In the genomic region with DNA sequence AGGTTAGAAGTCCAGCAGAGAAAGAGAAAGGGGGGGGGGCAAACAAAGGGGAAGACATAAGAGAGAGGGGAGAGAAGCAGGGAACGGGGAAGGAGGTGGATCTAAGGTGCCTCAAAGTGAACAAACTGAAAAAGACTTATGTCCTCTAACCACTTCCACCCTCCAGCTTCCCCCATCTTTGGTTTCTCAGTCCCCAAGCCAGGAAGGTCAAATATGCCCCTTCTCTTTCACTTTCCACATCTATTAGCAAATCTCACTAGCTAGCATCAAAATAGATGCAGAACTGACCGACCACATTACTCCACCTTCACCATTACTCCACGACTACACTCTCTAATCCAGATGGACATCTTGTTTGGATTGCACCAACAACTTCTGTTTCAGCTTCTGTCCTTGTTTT, we compare ENCODE assay signal across 30 mouse cellular contexts. TPM values are rescaled to one million over a fixed set of nuclear protein-coding genes. Genes with fewer than 3 reads are reported as not detected.
A peak's percentile ranks its signal among the peaks of the same experiment; 100 is the strongest.
DNase-seq lines count a peak whose midpoint lies in the region; ATAC-seq lines count a peak whose summit lies in the region.
"Had no signal": no experiment of that assay in that cellular context is flagged by ENCODE, and none has a peak within 500 bp of the region (broad histone marks: within the 10 kb centered on the region; RNA-seq: fewer than 3 reads in every experiment).

No protein-coding gene starts in this region.

- no peak for DNase-seq in heart, postnatal 25 days (ENCODE audit: low spot score)
- no peak for DNase-seq in heart, postnatal 10 days
- DNase-seq in 416B (ENCODE audit: low read depth) = peak; percentile 54
- DNase-seq in adrenal gland, postnatal 4 days (ENCODE audit: low spot score in 2 of 2) = no peak
- DNase-seq in right cerebral cortex, adult 18-20 months = no peak
- DNase-seq: adrenal gland, postnatal 36 days; B cell, adult 2 months; cerebellum, adult 2 months; cerebellum, postnatal 14 days; forebrain, postnatal 0 days; gastrocnemius, postnatal 10 days; kidney, postnatal 25 days; lung, postnatal 36 days; right cerebral cortex, postnatal 14 days; thymus, postnatal 4 days had no signal

- intact Hi-C loops in heart, postnatal 25 days (cut with DNase I) = loop anchor here (2.0 kb wide), 1 partner anchor 14 kb away; no protein-coding TSS in a partner anchor
- intact Hi-C loops in heart, postnatal 10 days (cut with DNase I) = loop anchor here (2.0 kb wide), 1 partner anchor 18 kb away; no protein-coding TSS in a partner anchor

- peaks cover 44% of the 10 kb centered on the region for H3K4me1 ChIP-seq in heart, embryonic 11.5 days (ENCODE audit: control insufficient read depth, insufficient read depth, low read length)
- peaks cover 53% of the 10 kb centered on the region for H3K4me1 ChIP-seq in heart, embryonic 16.5 days (ENCODE audit: control insufficient read depth, insufficient read depth, low read length)
- H3K4me1 ChIP-seq: embryonic facial prominence, embryonic 10.5 days; embryonic facial prominence, embryonic 15.5 days; forebrain, embryonic 12.5 days; midbrain, embryonic 13.5 days had no signal

- no peaks in the 10 kb centered on the region for H3K27me3 ChIP-seq in heart, embryonic 11.5 days (ENCODE audit: control insufficient read depth, insufficient read depth, low read length)
- no peaks in the 10 kb centered on the region for H3K27me3 ChIP-seq in heart, embryonic 16.5 days (ENCODE audit: control insufficient read depth, insufficient read depth, low read length)
- H3K27me3 ChIP-seq: embryonic facial prominence, embryonic 15.5 days; forebrain, embryonic 12.5 days; limb, embryonic 15.5 days; midbrain, embryonic 13.5 days had no signal

- ATAC-seq in heart, embryonic 11.5 days (replicated peaks; ENCODE audit: insufficient number of reproducible peaks, low FRiP score, low TSS enrichment) = no peak
- ATAC-seq in heart, embryonic 16.5 days (replicated peaks; ENCODE audit: extremely low read depth, insufficient read depth, low FRiP score) = no peak
- peak; percentile 87 for ATAC-seq in granulocyte monocyte progenitor cell, adult 5-6 weeks (replicated peaks; ENCODE audit: poor library complexity, severe bottlenecking)
- ATAC-seq: forebrain, postnatal 0 days; intestine, postnatal 0 days; midbrain, embryonic 13.5 days had no signal

- no peaks in the 10 kb centered on the region for H3K9me3 ChIP-seq in heart, embryonic 11.5 days (replicated peaks; ENCODE audit: control insufficient read depth, low read length)
- H3K9me3 ChIP-seq in heart, embryonic 16.5 days (replicated peaks; ENCODE audit: control insufficient read depth, low read length) = no peaks in the 10 kb centered on the region
- H3K9me3 ChIP-seq: embryonic facial prominence, embryonic 10.5 days; embryonic facial prominence, embryonic 15.5 days; forebrain, embryonic 12.5 days; limb, embryonic 10.5 days; limb, embryonic 15.5 days; midbrain, embryonic 13.5 days had no signal

- peak overlapping the region; percentile 68 for H3K27ac ChIP-seq in heart, embryonic 11.5 days (ENCODE audit: low read depth, low read length)
- peak overlapping the region; percentile 98 for H3K27ac ChIP-seq in heart, embryonic 16.5 days (ENCODE audit: low read length)
- H3K27ac ChIP-seq: embryonic facial prominence, embryonic 10.5 days; embryonic facial prominence, embryonic 15.5 days; forebrain, embryonic 12.5 days; hindbrain, embryonic 14.5 days; limb, embryonic 10.5 days; limb, embryonic 15.5 days; midbrain, embryonic 13.5 days had no signal

- no peak overlapping the region for H3K9ac ChIP-seq in heart, embryonic 11.5 days (ENCODE audit: low read depth, low read length)
- H3K9ac ChIP-seq in heart, embryonic 16.5 days (ENCODE audit: low read length) = peak overlapping the region; percentile 18; the same call in 1 of the 2 replicates
- H3K9ac ChIP-seq: embryonic facial prominence, embryonic 15.5 days; forebrain, embryonic 12.5 days; forebrain, postnatal 0 days; hindbrain, embryonic 14.5 days; limb, embryonic 15.5 days; midbrain, embryonic 13.5 days had no signal

- WGBS in heart, embryonic 11.5 days (ENCODE audit: insufficient replicate concordance) = 61% methylated on average over 3 of the region's 3 CpGs
- 43% methylated on average over 3 of the region's 3 CpGs for WGBS in heart, embryonic 16.5 days

- H3K4me2 ChIP-seq in heart, embryonic 11.5 days = 0 out of 2 replicates have a peak overlapping the region, but pooled peaks have one; percentile 15
- no peak overlapping the region for H3K4me2 ChIP-seq in heart, embryonic 16.5 days (ENCODE audit: low read depth, low read length)
- H3K4me2 ChIP-seq: embryonic facial prominence, embryonic 15.5 days; forebrain, embryonic 12.5 days; hindbrain, embryonic 14.5 days; limb, embryonic 15.5 days; midbrain, embryonic 13.5 days had no signal

- H3K4me3 ChIP-seq in heart, embryonic 11.5 days (ENCODE audit: low read depth, low read length) = no peak overlapping the region
- H3K4me3 ChIP-seq in heart, embryonic 16.5 days (ENCODE audit: low read length) = no peak overlapping the region
- H3K4me3 ChIP-seq: embryonic facial prominence, embryonic 10.5 days; embryonic facial prominence, embryonic 15.5 days; forebrain, embryonic 12.5 days; limb, embryonic 10.5 days; limb, embryonic 15.5 days; midbrain, embryonic 13.5 days had no signal

- no peaks in the 10 kb centered on the region for H3K36me3 ChIP-seq in heart, embryonic 11.5 days (ENCODE audit: control insufficient read depth, insufficient read depth, low read length)
- H3K36me3 ChIP-seq in heart, embryonic 16.5 days (ENCODE audit: control insufficient read depth, insufficient read depth) = no peaks in the 10 kb centered on the region; the same call in 1 of the 2 replicates
- H3K36me3 ChIP-seq: embryonic facial prominence, embryonic 10.5 days; embryonic facial prominence, embryonic 15.5 days; forebrain, embryonic 12.5 days; limb, embryonic 10.5 days; limb, embryonic 15.5 days; midbrain, embryonic 13.5 days had no signal

RNA-seq across cellular contexts. Expression of gene D430041D05Rik, which starts 39.9 kb away (rescaled TPM):
- polyA plus RNA-seq in heart, embryonic 11.5 days (2014; fragmentation: Nextera tagmentation; extraction: Ambion mirVana) = 0.30 and 0.34 TPM in 2 replicates
- total RNA-seq in heart, postnatal 25 days (2021) = under 1 TPM; 0.03 TPM
- polyA plus RNA-seq in heart, embryonic 16.5 days (2015; fragmentation: Nextera tagmentation; extraction: Ambion mirVana) = 0.15 and 0.20 TPM in 2 replicates
- under 1 TPM; 0.12 to 0.24 TPM for total RNA-seq in heart, postnatal 10 days (2021)
- total RNA-seq in granulocyte monocyte progenitor cell, adult 5-6 weeks (2014; fragmentation: Nextera tagmentation) = not detected in 2 replicates
- not detected in 2 replicates for total RNA-seq in granulocyte monocyte progenitor cell, adult 5-6 weeks (2017)
- total RNA-seq in adrenal gland, postnatal 4 days (2021) = 1 to 10 TPM; 5.2 to 5.3 TPM
- total RNA-seq: hematopoietic stem cell, adult 5-6 weeks; megakaryocyte-erythroid progenitor cell, adult 5-6 weeks had no signal
- polyA plus RNA-seq: liver, embryonic 16.5 days; small intestine, adult 2 months had no signal

RNA-seq across cellular contexts. Expression of gene Hipk3, which starts 43.6 kb away (rescaled TPM):
- 48.1 and 61.9 TPM in 2 replicates for polyA plus RNA-seq in heart, embryonic 11.5 days (2014; fragmentation: Nextera tagmentation; extraction: Ambion mirVana)
- total RNA-seq in heart, postnatal 25 days (2021) = 100 to 1,000 TPM; 202 to 215 TPM
- 33.4 and 37.8 TPM in 2 replicates for polyA plus RNA-seq in heart, embryonic 16.5 days (2015; fragmentation: Nextera tagmentation; extraction: Ambion mirVana)
- 100 to 1,000 TPM; 194 to 211 TPM for total RNA-seq in heart, postnatal 10 days (2021)
- total RNA-seq in granulocyte monocyte progenitor cell, adult 5-6 weeks (2014; fragmentation: Nextera tagmentation) = 36.0 and 40.5 TPM in 2 replicates
- 35.9 and 41.3 TPM in 2 replicates for total RNA-seq in granulocyte monocyte progenitor cell, adult 5-6 weeks (2017)
- total RNA-seq in adrenal gland, postnatal 4 days (2021) = 100 to 1,000 TPM; 119 to 129 TPM

Comparison
In these comparisons a context has a peak if more than half of its experiments do, and no peak if none do; other contexts are left out.
1. RNA of gene D430041D05Rik, which starts 39.9 kb away (total RNA-seq): 5.2 to 5.3 TPM in adrenal gland, postnatal 4 days; 0.12 to 0.24 TPM in heart, postnatal 10 days, 0.03 TPM in heart, postnatal 25 days and not detected in granulocyte monocyte progenitor cell, adult 5-6 weeks; every median in the first group is over 4 times any median in the second.